Mouse (Mus musculus) gastrocnemius, postnatal 10 days (tissue): ENCODE measurements at regions not wholly inside any gene's neighbourhood (a gene's known extent, or its start where the extent isn't known, plus 50 kb on each side); places are given as distances from the start of the nearest gene placed in this dataset.

ENCODE experiments used
- DNase-seq: peaks from one replicate; pipeline ENCODE4 v3.0.0; 2021; ENCODE audit warnings: mixed read lengths

DNA sequence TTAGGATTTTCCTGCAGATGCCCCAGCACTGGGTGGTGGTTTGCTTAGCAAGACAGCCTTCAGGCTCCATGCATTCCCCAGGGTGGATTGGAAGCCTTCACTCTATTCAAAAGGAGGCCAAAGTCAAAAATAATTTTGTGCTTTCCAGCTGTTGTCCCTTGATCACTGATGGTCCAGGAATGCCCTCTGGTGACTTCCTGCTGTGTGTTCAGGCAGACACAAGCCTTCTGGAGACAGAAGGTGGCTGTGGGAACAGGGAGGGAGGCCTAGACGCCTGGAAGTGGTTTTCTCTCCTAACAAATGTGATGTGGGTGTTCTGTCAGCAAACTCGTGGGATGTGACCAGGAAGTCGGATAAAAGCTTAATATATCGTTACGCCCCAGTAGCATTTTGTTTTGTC, 81.3 kb downstream of the Atp6ap1l start:
- no peak for DNase-seq

DNA sequence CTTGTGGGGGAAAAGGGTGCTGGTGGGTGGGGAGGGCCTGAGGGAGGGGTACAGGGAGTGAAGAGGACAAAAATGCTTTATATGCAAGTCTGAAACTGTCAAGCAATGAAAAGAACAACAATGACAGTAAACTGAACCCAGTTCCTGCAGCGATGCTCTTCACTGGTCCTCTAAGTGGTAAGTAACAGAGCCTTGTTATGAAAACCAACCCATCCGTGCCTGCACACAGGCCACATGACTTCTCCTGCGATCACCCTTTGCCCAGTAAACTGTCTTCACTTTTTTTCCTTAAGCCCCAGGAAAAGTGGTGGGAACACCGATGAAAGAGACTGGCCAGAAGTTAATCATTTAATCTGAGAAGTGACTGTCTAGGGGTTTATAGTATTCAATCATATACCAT, 83.3 kb downstream of the Atp6ap1l start:
- DNase-seq: no peak

DNA sequence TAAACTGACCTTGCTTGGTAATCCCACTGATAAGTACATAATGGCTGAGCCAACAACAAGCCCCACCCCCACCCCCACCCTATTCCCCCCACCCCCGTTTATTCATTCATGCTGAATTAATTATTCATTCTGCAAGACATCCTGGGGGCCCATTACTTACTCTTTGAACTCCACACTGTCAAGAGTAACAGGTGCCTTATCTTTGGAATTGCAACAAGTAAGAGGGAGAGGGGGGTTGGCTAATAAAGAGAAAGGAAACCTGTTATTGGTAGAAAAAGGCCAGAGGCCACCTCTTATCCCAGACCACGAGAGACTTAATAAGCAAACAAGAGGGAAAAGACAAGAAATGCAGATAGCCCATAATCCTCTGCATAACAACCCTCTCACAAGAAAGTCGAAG, 84.7 kb downstream of the Atp6ap1l start:
- no peak for DNase-seq

DNA sequence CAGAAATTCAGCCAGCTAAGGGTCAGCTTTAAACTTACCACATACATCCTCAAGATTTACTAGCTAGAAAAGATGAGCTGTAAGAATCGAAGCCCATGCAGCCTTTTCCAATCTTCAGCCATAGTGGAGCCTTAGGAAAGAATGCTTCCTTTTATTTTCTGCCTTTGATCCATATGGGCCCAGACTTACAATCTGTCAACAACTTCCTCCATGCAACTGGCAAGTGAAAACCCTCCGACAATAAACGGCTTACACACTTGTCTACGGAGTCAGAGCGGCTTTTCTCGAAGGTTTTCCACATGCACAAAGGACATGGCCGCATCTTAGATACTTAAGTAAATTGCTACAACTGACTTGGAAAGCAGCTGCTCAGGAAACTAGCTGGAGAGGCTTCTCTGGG, 85.2 kb downstream of the Atp6ap1l start:
- DNase-seq: no peak

DNA sequence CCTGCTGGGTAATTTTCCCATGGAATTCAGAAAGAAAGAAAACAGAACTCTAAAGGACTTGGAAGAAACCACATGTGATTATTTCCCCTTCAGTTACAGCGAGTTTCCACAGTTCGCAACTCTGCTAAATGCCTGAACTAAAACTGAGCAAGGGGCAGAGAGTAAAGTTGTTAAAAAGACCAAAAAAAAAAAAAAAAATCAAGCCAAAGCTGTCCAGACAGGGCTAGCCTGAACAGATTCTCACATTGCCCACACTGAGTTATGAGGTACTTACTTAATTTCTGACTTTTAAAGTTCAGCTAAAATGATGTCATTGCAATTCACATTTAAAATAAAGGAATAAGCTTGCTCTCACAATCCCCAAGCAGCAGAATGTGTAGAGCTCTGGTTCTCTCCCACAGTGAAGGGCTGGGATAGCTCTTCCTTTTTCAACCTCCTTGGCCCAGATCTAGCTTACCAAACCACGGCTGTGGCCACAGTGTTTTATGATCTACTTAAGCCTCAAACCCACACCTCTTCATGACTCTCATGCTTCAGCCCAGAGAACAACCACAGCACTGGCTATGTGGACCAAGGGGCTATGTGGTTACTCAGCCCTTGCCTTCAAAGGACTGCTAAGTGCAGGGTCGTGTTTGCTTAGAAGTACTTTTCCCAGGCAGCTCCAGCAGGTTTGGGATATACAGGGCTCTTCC, 90.8 kb downstream of the Atp6ap1l start:
- no peak for DNase-seq

DNA sequence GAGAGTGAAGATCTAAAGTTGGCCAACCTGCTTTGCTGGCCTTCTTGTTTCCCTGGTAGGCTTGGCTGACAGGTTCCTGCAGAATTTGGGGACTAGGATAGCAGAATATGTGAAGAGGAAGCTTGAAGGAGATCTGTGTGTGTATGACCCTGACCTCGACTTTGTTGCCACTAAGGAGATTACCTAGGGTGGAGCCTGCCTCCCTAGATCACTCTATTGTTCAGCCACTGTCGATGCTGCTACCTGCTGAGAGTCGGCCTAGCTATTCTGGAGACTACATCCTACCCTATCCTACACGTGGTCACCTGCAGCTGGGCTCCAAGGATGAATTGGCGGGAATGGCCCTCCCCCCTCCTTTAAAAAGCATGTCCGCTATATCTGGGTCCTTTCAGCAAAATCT, 95.1 kb downstream of the Atp6ap1l start:
- no peak for DNase-seq

DNA sequence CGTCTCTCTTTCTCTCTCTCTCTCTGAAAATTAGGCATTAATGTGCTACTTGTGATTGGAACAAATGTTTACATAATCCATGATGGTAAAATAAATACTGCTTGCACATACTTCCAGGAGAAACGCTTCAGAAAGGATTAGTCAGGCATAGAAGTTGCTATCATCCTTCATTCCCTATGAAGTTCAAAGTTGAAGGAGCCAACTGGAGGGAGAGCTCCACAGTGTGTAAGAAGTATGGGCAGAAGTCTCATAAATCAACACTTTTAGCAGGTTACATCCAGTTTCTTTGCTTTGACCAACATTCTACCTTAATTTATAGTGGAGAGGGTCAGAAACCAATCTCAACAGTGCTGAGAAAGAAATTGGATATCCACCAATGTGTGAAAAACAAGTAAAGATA, 105.5 kb downstream of the Atp6ap1l start:
- no peak for DNase-seq

DNA sequence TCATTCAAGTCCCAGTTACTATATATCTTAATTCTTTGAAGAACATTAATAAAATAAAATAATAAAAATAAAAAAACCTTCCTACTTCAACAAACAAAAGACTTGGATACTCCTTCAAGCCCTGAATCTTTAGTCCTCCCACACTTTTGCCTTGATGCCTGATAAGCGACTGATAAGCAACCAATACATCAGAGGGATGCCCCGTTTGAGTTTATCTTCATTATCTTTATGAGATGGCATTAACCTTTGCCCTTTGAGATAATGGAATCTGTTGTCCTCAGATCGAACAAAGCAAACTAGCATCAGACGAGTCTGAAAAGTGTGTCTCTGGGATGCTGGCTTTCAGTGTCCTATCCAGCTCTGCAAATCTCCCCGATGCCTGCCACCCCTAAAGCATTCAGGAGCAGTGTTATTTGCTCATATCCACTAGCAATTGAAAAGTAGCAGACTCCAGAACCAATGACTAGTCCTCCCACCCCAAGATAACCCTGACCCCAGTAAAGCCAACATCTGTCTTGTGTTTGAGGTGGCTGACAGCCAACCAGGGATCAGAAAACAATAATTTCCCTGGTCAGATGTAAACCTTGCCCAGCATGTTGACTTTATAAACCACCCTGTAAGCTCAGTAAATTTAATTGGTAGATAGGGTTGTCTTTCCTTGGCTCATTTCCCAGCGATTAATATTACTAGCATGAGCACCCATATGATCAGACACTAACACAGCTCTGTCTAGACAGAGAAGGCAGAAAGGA, 106.2 kb downstream of the Atp6ap1l start:
- no peak for DNase-seq

DNA sequence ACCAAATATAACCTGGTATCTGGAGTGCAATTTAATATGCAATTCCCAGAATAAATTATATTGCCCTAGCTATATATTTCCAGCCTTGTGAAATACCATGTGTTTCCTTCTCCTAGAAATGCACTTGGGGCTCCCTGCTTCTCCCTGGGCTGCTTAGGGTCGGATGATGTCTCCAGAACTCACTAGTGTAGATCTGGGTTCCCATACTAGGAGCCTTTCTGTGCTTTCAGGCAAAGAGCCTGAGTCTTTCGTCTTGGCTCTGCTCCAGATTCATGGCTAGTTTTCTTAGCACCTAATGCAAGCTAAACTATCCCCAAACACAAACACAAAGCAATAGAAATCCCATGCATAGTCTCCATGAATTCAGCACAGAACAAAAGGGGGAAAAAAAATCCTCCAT, 106.8 kb downstream of the Atp6ap1l start:
- no peak for DNase-seq

DNA sequence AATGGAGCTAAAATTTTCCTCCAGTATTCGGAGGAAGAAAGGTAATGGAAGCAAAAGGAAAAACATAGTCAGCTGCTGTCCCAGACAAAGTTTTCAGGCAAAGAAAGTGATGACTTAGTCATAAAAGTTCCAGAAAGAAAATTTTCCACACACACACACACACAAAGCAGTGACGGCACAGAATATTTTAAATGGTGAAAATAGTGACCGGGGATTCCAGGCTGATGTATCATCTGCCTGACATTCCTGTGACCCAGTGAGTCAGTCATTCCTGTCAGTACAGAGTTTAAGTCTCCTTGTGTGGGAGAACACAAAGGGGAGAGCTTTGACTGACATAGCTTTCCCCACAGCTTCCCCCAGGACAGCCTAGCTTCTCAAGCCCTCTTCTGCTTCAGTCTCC, 107.9 kb downstream of the Atp6ap1l start:
- no peak for DNase-seq

DNA sequence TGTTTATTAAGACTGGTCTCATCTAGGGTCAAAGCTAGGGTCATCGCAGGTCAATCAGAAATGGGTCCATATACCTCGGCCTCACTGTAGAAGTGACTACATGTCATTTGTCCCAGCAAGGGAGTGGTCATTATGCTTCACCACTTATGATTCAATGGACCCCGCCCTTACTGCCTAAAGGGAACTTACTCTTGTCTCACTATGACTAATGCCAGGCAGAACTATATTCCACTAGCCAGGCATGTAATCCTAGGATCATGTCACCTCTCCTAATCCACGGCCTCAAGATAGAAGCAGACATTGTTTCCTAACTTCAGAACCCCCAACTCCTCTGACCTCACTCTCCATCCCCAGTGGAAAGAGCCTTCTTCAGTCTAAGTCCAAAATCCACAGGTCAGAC, 108.3 kb downstream of the Atp6ap1l start:
- DNase-seq: no peak

DNA sequence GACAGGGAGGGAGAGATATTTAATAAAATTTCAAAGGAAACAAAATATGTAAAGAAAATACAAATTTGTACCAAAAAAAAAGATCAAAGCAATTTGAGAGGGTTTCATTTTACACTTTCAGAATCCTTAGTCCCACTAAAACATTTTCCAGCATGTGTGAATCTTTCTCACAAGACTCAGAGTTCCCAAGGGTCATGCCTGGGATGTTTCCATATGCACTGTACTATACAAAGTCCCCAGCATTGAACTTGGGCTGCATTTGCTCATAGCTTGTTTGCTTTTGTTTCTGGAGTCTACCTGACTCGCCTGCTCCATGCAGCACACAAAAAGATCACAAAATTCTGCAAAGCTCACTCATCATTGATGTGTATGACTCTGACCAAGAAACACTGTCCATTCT, 122.7 kb downstream of the Atp6ap1l start:
- DNase-seq: no peak

DNA sequence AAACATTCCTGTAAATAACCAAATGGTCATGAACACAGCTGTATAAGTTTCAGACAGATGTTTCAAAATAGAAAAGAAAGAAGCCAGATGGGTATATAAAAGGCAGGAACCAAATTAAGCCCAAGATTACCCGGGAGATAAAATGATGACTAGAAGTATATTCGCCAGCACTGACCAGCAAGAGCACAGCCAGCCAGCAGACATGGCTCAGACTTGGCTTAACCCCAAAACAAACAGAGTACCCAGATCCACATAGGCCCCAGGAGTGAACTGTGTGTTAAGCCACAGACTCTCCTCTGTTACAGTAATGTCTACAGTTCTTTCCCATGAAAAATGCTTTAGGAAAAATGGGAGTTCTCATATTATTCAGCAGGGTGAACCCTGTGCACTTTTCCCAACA, 123.2 kb downstream of the Atp6ap1l start:
- DNase-seq: no peak

DNA sequence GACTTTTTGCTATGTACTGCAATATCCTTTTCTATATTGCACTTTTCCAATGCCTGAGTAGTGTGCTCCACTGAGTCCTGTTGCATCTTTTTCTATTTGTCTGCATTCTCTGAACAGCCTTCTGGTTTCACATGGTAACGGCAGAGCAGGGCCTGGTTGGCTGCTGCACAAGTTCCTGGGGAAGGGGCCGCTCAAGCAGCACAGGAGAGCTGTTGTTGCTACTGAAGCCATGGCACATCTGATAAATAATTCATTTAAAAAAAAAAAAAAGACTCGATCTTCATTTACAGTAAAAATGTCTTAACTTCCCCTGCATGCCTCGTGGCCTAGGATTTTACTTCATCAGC, 127.2 kb downstream of the Atp6ap1l start:
- no peak for DNase-seq

DNA sequence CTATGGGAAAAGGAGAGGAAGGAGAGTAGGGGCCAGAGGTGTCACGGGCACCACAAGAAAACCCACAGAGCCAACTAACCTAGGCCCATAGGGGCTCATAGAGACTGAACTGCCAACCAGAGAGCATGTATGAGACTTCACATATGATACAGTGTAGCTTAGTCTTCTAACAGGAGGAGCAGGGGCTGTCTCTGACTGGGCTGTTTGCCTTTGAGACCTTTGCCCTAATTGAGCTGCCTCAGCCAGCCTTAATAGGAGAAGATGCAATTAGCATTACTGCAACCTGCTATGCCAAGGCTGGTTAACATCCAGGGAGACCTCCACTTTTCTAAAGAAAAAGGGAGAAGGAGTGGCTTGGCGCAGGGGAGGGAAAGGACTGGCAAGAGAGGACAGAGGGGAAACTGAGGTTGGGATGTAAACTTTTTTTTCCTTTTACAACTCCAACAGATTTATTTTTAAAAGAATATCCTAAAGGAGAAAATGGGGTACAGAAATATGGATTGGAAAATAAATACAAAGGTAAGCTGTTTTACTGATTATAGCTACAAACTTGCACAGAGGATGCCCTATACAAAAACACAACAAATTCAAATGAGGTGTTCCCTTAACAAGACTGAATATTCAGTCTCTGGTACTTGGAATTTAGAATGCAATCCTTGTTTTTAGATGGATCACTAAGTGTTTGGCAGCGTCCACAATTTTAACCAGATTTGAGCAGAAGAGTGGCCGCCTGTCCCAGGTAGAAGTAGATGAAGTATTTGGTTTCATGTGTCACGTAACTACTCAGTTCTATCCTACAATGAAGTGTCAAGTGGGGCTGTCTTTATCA, 127.8 kb downstream of the Atp6ap1l start:
- no peak for DNase-seq

DNA sequence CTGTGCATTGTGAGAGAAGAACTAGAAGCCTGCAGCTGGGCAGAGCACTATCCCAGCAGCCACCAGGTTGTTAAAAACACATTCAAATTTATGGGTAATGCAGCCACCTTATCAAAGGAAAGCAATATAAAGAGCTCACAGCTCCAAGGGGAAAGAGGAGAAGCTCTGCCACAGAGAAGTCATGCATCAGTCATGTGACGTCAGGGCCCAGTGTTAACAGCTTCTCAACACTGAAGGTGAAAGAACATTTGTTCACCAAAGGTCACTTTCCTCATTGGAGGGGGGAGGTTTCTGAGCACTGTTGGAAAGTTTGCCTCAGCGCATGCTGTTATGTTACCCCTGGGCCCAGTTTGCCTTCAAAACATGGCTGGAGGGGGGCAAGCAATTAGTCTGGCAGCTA, 143.0 kb downstream of the Atp6ap1l start:
- no peak for DNase-seq

DNA sequence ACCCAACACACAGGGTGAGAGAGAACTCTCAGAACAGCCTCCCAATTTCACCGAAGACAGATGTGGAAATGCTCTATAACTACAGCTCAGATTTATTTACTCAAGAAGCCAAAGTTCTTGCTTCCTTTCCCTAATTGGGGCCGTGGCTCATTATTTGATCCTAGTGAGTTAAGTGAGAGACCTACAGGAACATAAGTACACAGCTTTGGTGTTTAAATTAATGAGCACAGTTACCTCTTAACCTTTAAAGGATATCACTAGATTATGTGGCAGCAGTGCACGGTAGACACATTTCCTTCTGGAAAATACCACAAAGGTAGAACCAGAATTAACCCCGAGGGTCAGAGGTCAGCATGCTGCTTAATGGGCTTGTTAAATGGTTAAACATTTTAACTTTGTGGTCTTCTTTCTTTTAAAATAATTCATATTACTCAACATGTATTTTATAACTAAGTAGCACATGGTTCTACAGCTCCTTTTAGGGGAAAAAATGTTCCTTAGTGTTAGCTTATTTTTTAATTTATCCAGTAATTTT, 144.6 kb downstream of the Atp6ap1l start:
- no peak for DNase-seq

DNA sequence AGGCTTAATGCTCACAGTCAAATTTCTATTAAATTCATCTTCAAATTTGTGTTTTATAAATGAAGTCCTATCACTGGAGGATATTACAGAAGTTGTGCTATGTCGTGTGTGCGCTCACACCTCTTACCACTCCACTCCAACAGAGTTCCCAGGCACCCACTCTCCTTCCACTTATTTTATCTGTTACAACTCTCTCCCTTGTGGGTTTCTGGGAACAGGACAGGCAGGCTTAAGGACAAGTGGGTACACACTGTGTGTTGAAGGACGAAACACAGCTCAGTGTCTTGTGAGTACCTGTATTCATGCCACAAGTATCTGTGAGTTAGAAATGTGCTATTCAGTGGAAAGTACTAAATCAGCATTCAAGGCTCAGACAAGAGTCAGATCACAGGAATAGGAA, 150.7 kb downstream of the Atp6ap1l start:
- DNase-seq: no peak

DNA sequence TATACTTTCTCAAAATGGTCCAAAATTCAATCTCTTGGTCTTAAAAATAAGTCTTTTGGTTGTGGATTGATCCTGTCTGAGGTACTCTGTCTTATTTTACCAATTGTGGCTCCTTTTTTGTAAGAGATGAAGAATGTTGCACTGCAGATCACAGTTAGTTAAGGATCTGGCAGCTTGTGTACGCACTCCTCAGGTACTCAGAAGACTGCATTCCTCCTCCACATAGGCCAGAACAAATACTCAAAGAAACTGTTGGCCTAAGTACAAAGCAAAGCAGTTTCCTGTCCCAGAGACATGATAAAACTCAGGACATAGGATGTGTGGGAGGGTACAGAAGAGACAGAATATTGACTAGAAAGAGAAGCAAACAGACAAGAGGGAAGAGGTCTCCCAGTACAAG, 155.4 kb downstream of the Atp6ap1l start:
- DNase-seq: no peak

DNA sequence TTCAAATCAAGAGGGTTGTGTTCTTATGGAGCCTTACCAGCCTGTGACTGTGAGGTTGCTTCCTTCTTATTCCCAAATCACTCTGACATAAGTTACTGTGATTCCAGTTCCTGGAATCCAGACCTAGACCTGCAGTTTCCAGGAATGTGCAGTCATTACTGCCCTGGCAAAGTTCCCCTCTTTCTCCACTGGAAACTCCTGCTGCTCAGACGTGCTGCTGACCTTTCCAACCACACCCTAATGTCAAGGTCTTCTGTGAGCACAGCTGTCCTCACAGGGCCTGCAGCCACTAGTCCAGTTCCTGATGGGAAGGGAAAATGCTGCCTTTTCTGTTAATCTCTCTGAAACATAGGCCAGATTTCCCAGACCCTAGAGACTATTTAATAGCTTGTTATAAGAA, 160.1 kb downstream of the Atp6ap1l start:
- no peak for DNase-seq

DNA sequence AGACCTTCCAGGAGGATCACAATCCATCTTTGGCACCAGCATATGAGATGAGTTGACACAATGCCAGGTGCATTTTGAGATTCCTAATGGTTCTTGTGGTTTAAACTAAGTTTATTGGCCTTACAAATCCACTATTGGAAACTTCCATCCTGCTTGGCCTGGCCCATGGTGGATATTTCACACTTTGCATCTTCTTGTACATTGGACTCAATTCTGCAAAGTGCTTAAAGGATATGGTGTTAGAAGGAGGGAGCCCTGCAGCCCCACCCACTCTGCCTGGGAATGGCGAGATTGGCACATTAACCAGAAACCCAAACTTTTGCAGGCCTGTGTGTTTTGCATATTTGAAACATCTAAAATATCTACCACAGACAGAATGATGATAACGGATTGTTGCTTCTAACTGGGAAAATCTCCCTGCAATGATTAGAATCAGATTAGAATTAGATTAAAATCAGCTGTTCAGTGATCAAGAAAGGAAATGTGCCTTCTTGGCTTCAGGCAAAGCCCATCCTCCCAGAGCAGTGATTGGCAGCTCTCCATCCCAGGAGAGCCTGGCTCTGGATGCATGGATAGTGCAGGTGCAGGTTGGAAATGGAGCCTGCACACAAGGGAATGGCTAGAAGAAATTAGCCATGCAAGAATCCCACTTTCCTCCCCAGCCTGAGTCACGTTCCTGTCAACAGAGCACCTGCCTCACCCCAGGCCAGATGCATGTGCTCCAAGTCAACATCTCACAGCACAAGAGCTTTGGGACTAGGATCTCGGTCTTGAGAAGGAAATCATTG, 162.3 kb downstream of the Atp6ap1l start:
- no peak for DNase-seq

DNA sequence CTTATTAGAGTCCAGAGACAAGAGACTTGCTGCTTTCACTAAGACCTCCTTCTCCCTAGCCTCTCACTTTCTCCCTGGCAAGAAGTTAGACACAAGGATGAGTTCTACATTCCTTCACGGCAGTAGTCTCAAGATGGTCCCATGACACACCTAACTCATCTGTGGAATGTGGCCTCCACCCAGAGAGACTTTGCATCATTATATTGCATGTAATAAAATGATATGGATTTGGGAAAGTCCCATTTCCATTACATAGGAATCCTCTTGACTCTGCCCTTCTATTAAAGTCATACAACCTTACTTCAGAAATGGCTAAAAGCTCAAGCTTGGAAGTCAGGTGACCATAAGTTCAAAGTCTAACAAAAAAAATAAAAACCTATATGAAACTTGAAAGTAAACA, 165.4 kb downstream of the Atp6ap1l start:
- DNase-seq: no peak
